Mouse (Mus musculus) lung, postnatal 0 days (tissue): ENCODE results near the gene Dpyd.

Source experiments
- CTCF ChIP-seq: IDR thresholded peaks from 2 replicates; pipeline ENCODE4 v1.5.1; 2016; ENCODE audit warnings: antibody characterized with exemption, mild to moderate bottlenecking
- EP300 ChIP-seq: IDR thresholded peaks from 2 replicates; pipeline ENCODE4 v1.6.1; 2016; ENCODE audit warnings: antibody characterized with exemption, mild to moderate bottlenecking, control low read depth

GRCm38 (mm10) chr3:118899036-118899435 lies 337.1 kb downstream of the Dpyd start:
- TF ChIP-seq CTCF (no peak), EP300 (no peak)
